Comparison of ENCODE assay signal across 8 mouse cellular contexts in the genomic region with DNA sequence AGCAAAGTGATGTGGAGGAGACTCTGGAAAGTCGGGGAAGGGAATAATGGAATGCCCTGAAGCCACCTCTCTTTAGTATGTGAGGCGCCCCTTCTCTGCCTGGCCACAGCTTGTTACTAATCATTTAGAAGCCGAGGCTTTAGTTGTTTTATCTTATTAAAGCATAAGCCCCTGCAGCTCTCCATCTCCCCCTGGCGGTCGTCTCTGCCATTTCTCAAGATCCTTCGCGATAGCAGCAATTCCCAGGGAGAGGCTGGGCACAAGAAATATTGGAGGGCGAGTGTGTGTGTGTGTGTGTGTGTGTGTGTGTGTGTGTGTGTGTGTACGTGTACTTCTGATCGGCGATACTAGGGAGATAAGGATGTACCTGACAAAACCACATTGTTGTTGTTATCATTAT. TPM values are rescaled to one million over a fixed set of nuclear protein-coding genes. Genes with fewer than 3 reads are reported as not detected.
DNase-seq lines count a peak whose midpoint lies in the region; ATAC-seq lines count a peak whose summit lies in the region.

No protein-coding gene starts in this region.

- peaks cover 57% of the 10 kb centered on the region for H3K27me3 ChIP-seq in embryonic facial prominence, embryonic 13.5 days
- no peaks in the 10 kb centered on the region for H3K27me3 ChIP-seq in heart, embryonic 12.5 days (replicated peaks)
- peaks cover 24% of the 10 kb centered on the region for H3K27me3 ChIP-seq in kidney, embryonic 15.5 days
- H3K27me3 ChIP-seq in limb, embryonic 15.5 days = peaks cover 27% of the 10 kb centered on the region
- H3K27me3 ChIP-seq in midbrain, embryonic 16.5 days (ENCODE audit: control insufficient read depth, insufficient read depth, low read depth, low read length) = peaks cover 7% of the 10 kb centered on the region; the same call in 1 of the 2 replicates

- H3K9ac ChIP-seq in embryonic facial prominence, embryonic 13.5 days = no peak overlapping the region
- H3K9ac ChIP-seq in heart, embryonic 12.5 days = peak overlapping the region; percentile 68
- 0 out of 2 replicates have a peak overlapping the region, but pooled peaks have one; percentile 32 for H3K9ac ChIP-seq in kidney, embryonic 15.5 days
- no peak overlapping the region for H3K9ac ChIP-seq in limb, embryonic 15.5 days
- H3K9ac ChIP-seq in midbrain, embryonic 16.5 days (ENCODE audit: low read depth, low read length) = no peak overlapping the region

- ATAC-seq in embryonic facial prominence, embryonic 13.5 days (ENCODE audit: insufficient number of reproducible peaks, insufficient read depth, low FRiP score, low TSS enrichment, low read depth) = no peak
- no peak for ATAC-seq in heart, embryonic 12.5 days (ENCODE audit: insufficient number of reproducible peaks, low FRiP score)
- ATAC-seq in kidney, embryonic 15.5 days (replicated peaks; ENCODE audit: low FRiP score) = no peak
- ATAC-seq in limb, embryonic 15.5 days (ENCODE audit: insufficient number of reproducible peaks, low FRiP score, low TSS enrichment, low read depth) = no peak
- no peak for ATAC-seq in midbrain, embryonic 16.5 days

- H3K4me1 ChIP-seq in embryonic facial prominence, embryonic 13.5 days = peaks cover 38% of the 10 kb centered on the region
- H3K4me1 ChIP-seq in heart, embryonic 12.5 days (replicated peaks) = peaks cover 50% of the 10 kb centered on the region
- peaks cover 49% of the 10 kb centered on the region for H3K4me1 ChIP-seq in kidney, embryonic 15.5 days
- peaks cover 16% of the 10 kb centered on the region; the same call in 1 of the 2 replicates for H3K4me1 ChIP-seq in limb, embryonic 15.5 days
- peaks cover 15% of the 10 kb centered on the region for H3K4me1 ChIP-seq in midbrain, embryonic 16.5 days (ENCODE audit: control insufficient read depth, insufficient read depth, low read length)

- H3K36me3 ChIP-seq in embryonic facial prominence, embryonic 13.5 days = no peaks in the 10 kb centered on the region
- H3K36me3 ChIP-seq in heart, embryonic 12.5 days = peaks cover 9% of the 10 kb centered on the region; the same call in 1 of the 2 replicates
- no peaks in the 10 kb centered on the region for H3K36me3 ChIP-seq in kidney, embryonic 15.5 days
- no peaks in the 10 kb centered on the region for H3K36me3 ChIP-seq in limb, embryonic 15.5 days
- H3K36me3 ChIP-seq in midbrain, embryonic 16.5 days (ENCODE audit: control insufficient read depth, insufficient read depth, low read length) = no peaks in the 10 kb centered on the region

- DNase-seq in 3T3-L1 (ENCODE audit: low read depth, low spot score) = peak; percentile 78
- peak; percentile 88 for DNase-seq in adrenal gland, postnatal 14 days
- DNase-seq in spleen, postnatal 4 days (ENCODE audit: low spot score in 2 of 2) = peak; percentile 56 to 86

- no peaks in the 10 kb centered on the region for H3K9me3 ChIP-seq in embryonic facial prominence, embryonic 13.5 days
- no peaks in the 10 kb centered on the region for H3K9me3 ChIP-seq in heart, embryonic 12.5 days (replicated peaks)
- no peaks in the 10 kb centered on the region for H3K9me3 ChIP-seq in kidney, embryonic 15.5 days (replicated peaks)
- no peaks in the 10 kb centered on the region for H3K9me3 ChIP-seq in limb, embryonic 15.5 days
- H3K9me3 ChIP-seq in midbrain, embryonic 16.5 days (replicated peaks; ENCODE audit: control insufficient read depth, low read length, poor library complexity, severe bottlenecking) = no peaks in the 10 kb centered on the region

- no peak overlapping the region for H3K27ac ChIP-seq in embryonic facial prominence, embryonic 13.5 days
- H3K27ac ChIP-seq in heart, embryonic 12.5 days (ENCODE audit: poor library complexity, severe bottlenecking) = peak overlapping the region; percentile 80
- no peak overlapping the region for H3K27ac ChIP-seq in kidney, embryonic 15.5 days
- H3K27ac ChIP-seq in limb, embryonic 15.5 days = no peak overlapping the region
- H3K27ac ChIP-seq in midbrain, embryonic 16.5 days (ENCODE audit: low read length) = no peak overlapping the region

- H3K4me3 ChIP-seq in embryonic facial prominence, embryonic 13.5 days = peak overlapping the region; percentile 48
- H3K4me3 ChIP-seq in heart, embryonic 12.5 days = peak overlapping the region; percentile 51
- H3K4me3 ChIP-seq in kidney, embryonic 15.5 days (replicated peaks) = peak overlapping the region; percentile 46
- H3K4me3 ChIP-seq in limb, embryonic 15.5 days = peak overlapping the region; percentile 43
- H3K4me3 ChIP-seq in midbrain, embryonic 16.5 days (ENCODE audit: low read depth, low read length) = no peak overlapping the region

- H3K4me2 ChIP-seq in embryonic facial prominence, embryonic 13.5 days = peak overlapping the region; percentile 82
- peak overlapping the region; percentile 72 for H3K4me2 ChIP-seq in heart, embryonic 12.5 days
- H3K4me2 ChIP-seq in kidney, embryonic 15.5 days = peak overlapping the region; percentile 78
- H3K4me2 ChIP-seq in limb, embryonic 15.5 days = peak overlapping the region; percentile 73
- H3K4me2 ChIP-seq in midbrain, embryonic 16.5 days (ENCODE audit: low read length) = peak overlapping the region; percentile 81

- WGBS in embryonic facial prominence, embryonic 13.5 days = 2% methylated on average over 11 of the region's 11 CpGs
- 3% methylated on average over 11 of the region's 11 CpGs for WGBS in heart, embryonic 12.5 days
- 5% methylated on average over 11 of the region's 11 CpGs for WGBS in kidney, embryonic 15.5 days
- 5% methylated on average over 11 of the region's 11 CpGs for WGBS in limb, embryonic 15.5 days
- 3% methylated on average over 10 of the region's 11 CpGs for WGBS in midbrain, embryonic 16.5 days

RNA-seq across cellular contexts. Expression of gene Edn1, which starts 0.7 kb away (rescaled TPM):
- total RNA-seq in adrenal gland, postnatal 14 days (2021) = 1.6 and 1.9 TPM in 2 replicates
- 3.6 TPM in 2 replicates for polyA plus RNA-seq in embryonic facial prominence, embryonic 13.5 days (2015; fragmentation: Nextera tagmentation; extraction: Ambion mirVana)
- 9.1 and 9.6 TPM in 2 replicates for polyA plus RNA-seq in heart, embryonic 12.5 days (2016; fragmentation: Nextera tagmentation; extraction: Ambion mirVana)
- polyA plus RNA-seq in kidney, embryonic 15.5 days (2015; fragmentation: Nextera tagmentation; extraction: Ambion mirVana) = 2.4 and 2.6 TPM in 2 replicates
- 5.1 and 5.9 TPM in 2 replicates for polyA plus RNA-seq in limb, embryonic 15.5 days (2015; fragmentation: Nextera tagmentation; extraction: Ambion mirVana)
- polyA plus RNA-seq in midbrain, embryonic 16.5 days (2015; fragmentation: Nextera tagmentation; extraction: Ambion mirVana) = 1.9 and 2.9 TPM in 2 replicates

Comparison
In these comparisons a context has a peak if more than half of its experiments do, and no peak if none do; other contexts are left out.
1. H3K9ac ChIP-seq: peak in heart, embryonic 12.5 days (single experiment) and kidney, embryonic 15.5 days (single experiment); none in embryonic facial prominence, embryonic 13.5 days (single experiment), limb, embryonic 15.5 days (single experiment) and midbrain, embryonic 16.5 days (single experiment).
2. Peak in every context shown above with its lines, with median percentiles within 50 percentile points of each other: DNase-seq and H3K4me2 ChIP-seq.